Mouse (Mus musculus) megakaryocyte, embryonic 14.5 days (primary cell): ENCODE results near the gene Cdk18.

Experiments used
- FLI1 ChIP-seq: IDR thresholded peaks from 2 replicates; pipeline ENCODE4 v1.6.1; 2012; ENCODE audit warnings: low read length, inconsistent platforms, mixed read lengths
- GATA1 ChIP-seq: IDR thresholded peaks from 3 replicates; pipeline ENCODE4 v1.6.1; 2012; ENCODE audit warnings: mixed read lengths, low read length, inconsistent platforms, borderline replicate concordance

GRCm38 (mm10) chr1:132150817-132151601, 11.5 kb upstream of the Cdk18 start:
- TF ChIP-seq GATA1 (no peak), FLI1 (no peak)
